Mouse (Mus musculus): ENCODE measurements around the gene Daam2.

- TF ChIP-seq POLR2AphosphoS2 (IDR thresholded peaks at IDR 0.05; ENCODE audit: insufficient read length, low read depth) (no peak), POLR2A (IDR thresholded peaks at IDR 0.05; ENCODE audit: insufficient read length, low read depth) (no peak), TCF12 (IDR thresholded peaks at IDR 0.05; ENCODE audit: insufficient read depth, poor library complexity, severe bottlenecking) (no peak), E2F4 (IDR thresholded peaks at IDR 0.05; ENCODE audit: insufficient read depth) (no peak), USF1 (IDR thresholded peaks at IDR 0.05; ENCODE audit: low read depth) (no peak), CEBPB (IDR thresholded peaks at IDR 0.05; ENCODE audit: insufficient read depth, poor library complexity, severe bottlenecking) (no peak), MYOD1 (IDR thresholded peaks at IDR 0.05; ENCODE audit: control insufficient read depth in 1 of 3, insufficient read length in 2 of 3, low read depth in 2 of 3) (no peak), REST (IDR thresholded peaks at IDR 0.05; ENCODE audit: insufficient read depth, insufficient read length) (no peak), TCF3 (IDR thresholded peaks at IDR 0.05; ENCODE audit: insufficient read length, low read depth) (no peak), MAX (IDR thresholded peaks at IDR 0.05; ENCODE audit: low read depth) (no peak), SRF (IDR thresholded peaks at IDR 0.05; ENCODE audit: control insufficient read depth, insufficient read length, low read depth) (no peak), MYOG (IDR thresholded peaks at IDR 0.05; ENCODE audit: control insufficient read depth in 1 of 3, insufficient read depth in 1 of 3, insufficient read length in 2 of 3, low read depth in 2 of 3) (no peak)
Observed at GRCm38 (mm10) chr17:49590051-49590450, 25.9 kb upstream of the Daam2 start.
